Mouse (Mus musculus) hindbrain, embryonic 14.5 days (tissue): ENCODE measurements around the gene Ambp. TPM values are rescaled to one million over a fixed set of nuclear protein-coding genes. Genes with fewer than 3 reads are reported as not detected.

Experiments
- polyA plus RNA-seq: library from polyadenylated mRNA; unstranded; fragments of >200 nt; fragmentation: Nextera tagmentation; extraction: Ambion mirVana; gene quantifications from 2 replicates; pipeline ENCODE4 v1.2.1, GENCODE M21; 2014

Gene Ambp
- polyA plus RNA-seq, 1 experiment from 2014 or later: not detected

Other genes starting within 250 kb of the Ambp start
- gene Zfp618, start 189.2 kb downstream of the Ambp start, polyA plus RNA-seq: 31.4 and 37.0 TPM in 2 replicates
- gene Kif12, start 17.3 kb upstream of the Ambp start, polyA plus RNA-seq: 0.11 TPM in 1 of 2 replicates, not detected in the other
- gene Col27a1, start 59.2 kb upstream of the Ambp start, polyA plus RNA-seq: 2.0 and 2.6 TPM in 2 replicates
- gene Orm1, start 189.8 kb upstream of the Ambp start, polyA plus RNA-seq: not detected in 2 replicates
- gene Orm3, start 201.4 kb upstream of the Ambp start, polyA plus RNA-seq: not detected in 2 replicates
- not detected in 2 replicates for gene Orm2, start 207.7 kb upstream of the Ambp start, polyA plus RNA-seq
- 3.9 and 4.6 TPM in 2 replicates for gene Akna, start 248.6 kb upstream of the Ambp start, polyA plus RNA-seq